Mouse (Mus musculus) layer of hippocampus, adult 11-12 months (tissue): ENCODE results near the gene Depdc5.
A peak's percentile ranks its signal among the peaks of the same experiment; 100 is the strongest.

Source experiments
- DNase-seq: peaks from one replicate; pipeline ENCODE4 v3.0.0; 2022; ENCODE audit warnings: low spot score

Depdc5 gene

GRCm38 (mm10) chr5:33001111-33001510, 137.6 kb downstream of the Depdc5 start:
- peak; percentile 65 for DNase-seq

GRCm38 (mm10) chr5:33002781-33003180, 139.3 kb downstream of the Depdc5 start:
- DNase-seq = no peak

GRCm38 (mm10) chr5:33003500-33003899, 140.0 kb downstream of the Depdc5 start:
- peak; percentile 58 for DNase-seq

- no peak for DNase-seq
Observed at GRCm38 (mm10) chr5:33004110-33004509, 140.6 kb downstream of the Depdc5 start.

GRCm38 (mm10) chr5:33005442-33006145, 142.1 kb downstream of the Depdc5 start:
- peak; percentile 57 for DNase-seq

GRCm38 (mm10) chr5:33006670-33007069, 143.2 kb downstream of the Depdc5 start:
- peak; percentile 76 for DNase-seq

GRCm38 (mm10) chr5:33007371-33007770, 143.9 kb downstream of the Depdc5 start:
- DNase-seq = no peak

- no peak for DNase-seq
Observed at GRCm38 (mm10) chr5:33009301-33009700, 145.8 kb downstream of the Depdc5 start.

GRCm38 (mm10) chr5:33009818-33010812, 146.6 kb downstream of the Depdc5 start:
- no peak for DNase-seq

- DNase-seq = no peak
Observed at GRCm38 (mm10) chr5:33011132-33012106, 147.9 kb downstream of the Depdc5 start.

- DNase-seq = no peak
Observed at GRCm38 (mm10) chr5:33014096-33014495, 150.6 kb downstream of the Depdc5 start.

GRCm38 (mm10) chr5:33015579-33015978, 152.1 kb downstream of the Depdc5 start:
- DNase-seq = no peak

- no peak for DNase-seq
Observed at GRCm38 (mm10) chr5:33018189-33018560, 154.7 kb downstream of the Depdc5 start.

GRCm38 (mm10) chr5:33018561-33019425, 155.3 kb downstream of the Depdc5 start, which contains the start of gene Ywhah:
Ywhah (plus strand) TSS chr5:33018816.
- DNase-seq = peak; percentile 98

- no peak for DNase-seq
Observed at GRCm38 (mm10) chr5:33019426-33019821, 155.9 kb downstream of the Depdc5 start.

GRCm38 (mm10) chr5:33021622-33022021, 158.1 kb downstream of the Depdc5 start:
- no peak for DNase-seq

GRCm38 (mm10) chr5:33023337-33023736, 159.8 kb downstream of the Depdc5 start:
- peak; percentile 2 for DNase-seq

- peak; percentile 6 for DNase-seq
Observed at GRCm38 (mm10) chr5:33024474-33024873, 161.0 kb downstream of the Depdc5 start.

- DNase-seq = no peak
Observed at GRCm38 (mm10) chr5:33028656-33029055, 165.2 kb downstream of the Depdc5 start.

GRCm38 (mm10) chr5:33030425-33031175, 167.1 kb downstream of the Depdc5 start:
- DNase-seq = no peak
